Mouse (Mus musculus): ENCODE measurements at regions not wholly inside any gene's neighbourhood (a gene's known extent, or its start where the extent isn't known, plus 50 kb on each side); places are given as distances from the start of the nearest gene placed in this dataset.

- TF ChIP-seq TAL1 (IDR thresholded peaks at IDR 0.05; ENCODE audit: low read length) (no peak), GATA1 (IDR thresholded peaks at IDR 0.05; ENCODE audit: low read length) (no peak)
Observed at GRCm38 (mm10) chr1:193632115-193632514, 262.0 kb upstream of the Camk1g start.
